Mouse (Mus musculus) ES-E14 (cell line): Measurements from ENCODE around the gene Foxp1. TPM values are rescaled to one million over a fixed set of nuclear protein-coding genes. Genes with fewer than 3 reads are reported as not detected.
A peak's percentile ranks its signal among the peaks of the same experiment; 100 is the strongest.

Experiments
- DNase-seq: peaks from one replicate; pipeline ENCODE4 v3.0.0-alpha.2; 2013; ENCODE audit warnings: low read depth, low spot score
- H3K27ac ChIP-seq: 2 replicates; pipeline ENCODE4 v1.5.1; 2012; ENCODE audit warnings: low read depth, mild to moderate bottlenecking, low read length, moderate library complexity, mixed read lengths; ENCODE audit not compliant: poor library complexity, insufficient read depth, severe bottlenecking
- H3K36me3 ChIP-seq: 2 replicates; pipeline ENCODE4 v1.6.1; 2012; ENCODE audit warnings: mild to moderate bottlenecking, low read length, moderate library complexity, mixed read lengths; ENCODE audit not compliant: control insufficient read depth, poor library complexity, insufficient read depth, severe bottlenecking
- H3K4me1 ChIP-seq, 2 experiments: fragments of 150-350 bp in 1 of 2; sonication (generic) in 1 of 2; 2 replicates each; pipeline ENCODE4 v1.6.1; 2012; ENCODE audit warnings: low read length in 2 of 2, mild to moderate bottlenecking in 1 of 2, mixed read lengths in 1 of 2; ENCODE audit not compliant: control insufficient read depth in 2 of 2, insufficient read depth in 2 of 2, poor library complexity in 1 of 2
- H3K4me3 ChIP-seq, 2 experiments: fragments of 150-350 bp in 1 of 2; sonication (generic) in 1 of 2; 2 replicates each; pipeline ENCODE4 v1.5.1; 2012; ENCODE audit warnings: low read length in 2 of 2, low read depth in 1 of 2, mild to moderate bottlenecking in 1 of 2, mixed read lengths in 1 of 2; ENCODE audit not compliant: insufficient read depth in 1 of 2, poor library complexity in 1 of 2, severe bottlenecking in 1 of 2
- H3K9ac ChIP-seq: 2 replicates; pipeline ENCODE4 v1.6.1; 2012; ENCODE audit warnings: low read depth, mild to moderate bottlenecking, low read length, mixed read lengths; ENCODE audit not compliant: poor library complexity, insufficient read depth, severe bottlenecking
- H3K9me3 ChIP-seq: fragments of 150-350 bp; sonication (generic); 2 replicates; pipeline ENCODE4 v1.6.1; 2012; ENCODE audit warnings: low read depth, mild to moderate bottlenecking, low read length; ENCODE audit not compliant: control insufficient read depth, insufficient read depth
- CHD2 ChIP-seq: IDR thresholded peaks from 2 replicates; pipeline ENCODE4 v1.6.1; 2014; ENCODE audit warnings: mild to moderate bottlenecking, low read depth, low read length, inconsistent platforms
- HCFC1 ChIP-seq: IDR thresholded peaks from 2 replicates; pipeline ENCODE4 v1.6.1; 2012; ENCODE audit warnings: low read length, inconsistent platforms, borderline replicate concordance; ENCODE audit not compliant: insufficient read depth
- MAFK ChIP-seq: IDR thresholded peaks from 2 replicates; pipeline ENCODE4 v1.6.1; 2014; ENCODE audit warnings: mild to moderate bottlenecking, low read depth, low read length, inconsistent platforms; ENCODE audit not compliant: insufficient read depth
- ZC3H11A ChIP-seq: IDR thresholded peaks from 2 replicates; pipeline ENCODE4 v1.6.1; 2012; ENCODE audit warnings: low read depth, mild to moderate bottlenecking, inconsistent platforms, low read length, borderline replicate concordance
- ZNF384 ChIP-seq: IDR thresholded peaks from 2 replicates; pipeline ENCODE4 v1.6.1; 2012; ENCODE audit warnings: low read depth, low read length, inconsistent platforms
- in situ Hi-C, 2 experiments: fragments of 600-800 bp; cut with MboI; formaldehyde crosslinking; loops; one replicate each; pipeline ENCODE4 v1.15.1; 2025; ENCODE audit warnings: low sequenced_read_pairs in 2 of 2, inconsistent platforms in 1 of 2; ENCODE audit not compliant: unreplicated experiment in 2 of 2
- total RNA-seq: library from RNA; depleted of rRNA; stranded (reverse); fragments of 300-350 nt; gene quantifications from 2 replicates; pipeline ENCODE4 v1.2.3, GENCODE M21; 2012

Gene Foxp1
- total RNA-seq, 1 experiment = 70.0 TPM

GRCm38 (mm10) chr6:99408880-99409279 lies 113.6 kb downstream of the Foxp1 start:
- no peaks in the 10 kb centered on the region for H3K36me3 ChIP-seq
- H3K9me3 ChIP-seq = no peaks in the 10 kb centered on the region
- DNase-seq = no peak
- no peak overlapping the region for H3K9ac ChIP-seq
- H3K4me3 ChIP-seq = no peak overlapping the region
- no peak overlapping the region for H3K27ac ChIP-seq
- in situ Hi-C loops = no loop called here
- TF ChIP-seq ZC3H11A (no peak), MAFK (no peak)
- H3K4me1 ChIP-seq = no peaks in the 10 kb centered on the region

DNA sequence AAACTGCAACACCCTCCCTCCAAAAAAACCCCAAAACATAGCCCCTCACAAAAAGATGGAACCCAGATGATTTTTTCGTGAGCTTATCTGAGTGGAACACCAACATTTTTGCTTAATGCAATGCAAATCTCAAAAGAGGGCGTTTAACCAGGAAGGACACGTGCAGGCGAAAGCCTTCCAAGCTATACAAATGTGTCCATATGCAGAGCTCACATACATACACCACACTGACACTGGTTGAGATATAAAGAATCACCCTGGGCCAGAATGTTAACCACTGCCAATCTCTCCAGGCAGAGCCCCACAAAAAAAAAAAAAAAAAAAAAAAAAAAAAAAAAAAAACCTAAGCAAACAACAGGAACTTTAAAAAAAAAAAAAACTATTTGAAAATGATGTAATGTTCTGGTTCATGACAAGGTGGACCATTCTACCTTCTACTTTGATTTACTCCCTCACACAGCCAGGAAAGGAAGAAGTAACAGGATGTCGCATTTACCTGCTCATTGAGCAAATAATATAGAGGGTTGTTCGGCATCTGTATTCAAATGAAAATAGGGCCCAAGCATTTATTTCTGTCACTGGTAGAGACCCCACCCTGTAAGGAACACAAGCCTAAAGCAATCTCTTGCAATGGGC lies 118.6 kb downstream of the Foxp1 start:
- H3K27ac ChIP-seq = no peak overlapping the region
- in situ Hi-C loops = no loop called here
- no peak for TF ChIP-seq CHD2
- TF ChIP-seq ZNF384 = peak; percentile 45; the same call in 1 of the 2 replicates
- TF ChIP-seq ZC3H11A = no peak
- no peak for TF ChIP-seq HCFC1

GRCm38 (mm10) chr6:99402941-99403340 lies 119.6 kb downstream of the Foxp1 start:
- Histone ChIP-seq H3K27ac (no peak overlapping the region), H3K9ac (no peak overlapping the region), H3K4me1 (peaks cover 0 to 4% of the 10 kb centered on the region in 2 experiments; a peak in 1 of 4 replicates), H3K4me3 (no peak overlapping the region), H3K9me3 (no peaks in the 10 kb centered on the region), H3K36me3 (no peaks in the 10 kb centered on the region)
- in situ Hi-C loops = no loop called here
- DNase-seq = no peak
- TF ChIP-seq CHD2 (no peak), ZC3H11A (no peak), ZNF384 (no peak), HCFC1 (no peak), MAFK (no peak)

More for the DNA sequence above, 118.6 kb downstream of the Foxp1 start:
- no peak overlapping the region for H3K4me3 ChIP-seq
- DNase-seq = no peak
- peaks cover 0 to 4% of the 10 kb centered on the region in 2 experiments; a peak in 1 of 4 replicates for H3K4me1 ChIP-seq
- no peaks in the 10 kb centered on the region for H3K9me3 ChIP-seq
- no peaks in the 10 kb centered on the region for H3K36me3 ChIP-seq
- H3K9ac ChIP-seq = no peak overlapping the region

DNA sequence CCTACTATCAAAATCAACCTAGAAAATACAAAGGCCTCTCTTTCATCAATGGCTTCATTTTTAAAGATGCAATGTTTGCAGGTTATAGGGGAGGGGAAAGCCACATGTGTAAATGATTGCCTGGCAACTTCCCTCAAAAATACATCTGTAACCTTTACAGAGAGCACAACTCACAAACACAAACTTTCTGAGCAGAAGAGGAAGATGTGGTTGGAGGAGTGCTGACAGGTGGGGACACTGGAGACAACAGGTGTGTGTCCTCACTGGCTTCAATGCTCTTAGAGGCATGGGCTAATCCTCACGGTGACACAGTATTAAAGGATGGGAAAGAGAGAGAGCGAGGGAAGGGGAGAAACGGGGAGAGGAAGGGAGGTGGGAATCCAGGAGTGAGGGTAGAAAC lies 120.2 kb downstream of the Foxp1 start:
- no peak overlapping the region for H3K9ac ChIP-seq
- TF ChIP-seq CHD2 = no peak
- TF ChIP-seq HCFC1 = no peak
- TF ChIP-seq ZNF384 = no peak
- no peak for TF ChIP-seq MAFK
- TF ChIP-seq ZC3H11A = no peak
- DNase-seq = no peak
- no peak overlapping the region for H3K4me3 ChIP-seq
- peaks cover 0 to 4% of the 10 kb centered on the region in 2 experiments; a peak in 1 of 4 replicates for H3K4me1 ChIP-seq
- no peaks in the 10 kb centered on the region for H3K9me3 ChIP-seq
- no peak overlapping the region for H3K27ac ChIP-seq
- in situ Hi-C loops = no loop called here
- H3K36me3 ChIP-seq = no peaks in the 10 kb centered on the region

- Histone ChIP-seq H3K9me3 (no peaks in the 10 kb centered on the region), H3K27ac (no peak overlapping the region), H3K4me3 (no peak overlapping the region), H3K4me1 (peaks cover 0 to 4% of the 10 kb centered on the region in 2 experiments; a peak in 1 of 4 replicates), H3K9ac (no peak overlapping the region), H3K36me3 (no peaks in the 10 kb centered on the region)
- in situ Hi-C loops = no loop called here
- TF ChIP-seq CHD2 = no peak
- TF ChIP-seq ZNF384 = no peak
- no peak for TF ChIP-seq MAFK
- TF ChIP-seq HCFC1 = no peak
- no peak for TF ChIP-seq ZC3H11A
- DNase-seq = no peak
Measured at GRCm38 (mm10) chr6:99401801-99402200, 120.7 kb downstream of the Foxp1 start.
